Mouse (Mus musculus) heart, embryonic 16.5 days (tissue): Measurements from ENCODE around the gene Rdh8. TPM values are rescaled to one million over a fixed set of nuclear protein-coding genes. Genes with fewer than 3 reads are reported as not detected.

Experiments used
- ATAC-seq: fragments of 200-750 bp; cut with Nextera tagmentation; replicated peaks from 2 replicates; pipeline ENCODE4 v1.8.0; 2017; ENCODE audit warnings: moderate number of reproducible peaks; ENCODE audit not compliant: insufficient read depth, low FRiP score; ENCODE audit errors: extremely low read depth
- H3K27ac ChIP-seq: fragments of 300-500 bp; sonication (generic); 2 replicates; pipeline ENCODE4 v1.5.1; 2014; ENCODE audit warnings: mild to moderate bottlenecking, low read length, control low read depth, moderate library complexity
- H3K27me3 ChIP-seq: fragments of 300-500 bp; sonication (generic); 2 replicates; pipeline ENCODE4 v1.6.1; 2014; ENCODE audit warnings: low read length, mixed read lengths; ENCODE audit not compliant: control insufficient read depth, insufficient read depth
- H3K36me3 ChIP-seq: fragments of 300-500 bp; sonication (generic); 2 replicates; pipeline ENCODE4 v1.6.1; 2014; ENCODE audit not compliant: control insufficient read depth, insufficient read depth
- H3K4me1 ChIP-seq: fragments of 300-500 bp; sonication (generic); 2 replicates; pipeline ENCODE4 v1.6.1; 2014; ENCODE audit warnings: low read length, mixed read lengths; ENCODE audit not compliant: control insufficient read depth, insufficient read depth
- H3K4me2 ChIP-seq: fragments of 300-500 bp; sonication (generic); 2 replicates; pipeline ENCODE4 v1.6.1; 2014; ENCODE audit warnings: low read depth, mild to moderate bottlenecking, control low read depth, low read length
- H3K4me3 ChIP-seq: fragments of 300-500 bp; sonication (generic); 2 replicates; pipeline ENCODE4 v1.5.1; 2014; ENCODE audit warnings: mild to moderate bottlenecking, control low read depth, low read length
- H3K9ac ChIP-seq: fragments of 300-500 bp; sonication (generic); 2 replicates; pipeline ENCODE4 v1.6.1; 2014; ENCODE audit warnings: low read length, control low read depth
- H3K9me3 ChIP-seq: fragments of 300-500 bp; sonication (generic); replicated peaks from 2 replicates; pipeline ENCODE4 v1.6.1; 2016; ENCODE audit warnings: low read length; ENCODE audit not compliant: control insufficient read depth
- WGBS: fragments of 180-500 bp; shearing (Covaris S2); extraction: QIAGEN DNeasy Blood & Tissue Kit; methylation state at CpG from one replicate; pipeline ENCODE4 v1.1.7; 2014; 5-methylcytosine and 5-hydroxymethylcytosine counted together
- polyA plus RNA-seq: library from polyadenylated mRNA; unstranded; fragments of >200 nt; fragmentation: Nextera tagmentation; extraction: Ambion mirVana; gene quantifications from 2 replicates; pipeline ENCODE4 v1.2.1, GENCODE M21; 2015

Gene Rdh8
- polyA plus RNA-seq, 1 experiment from 2014 or later: not detected

DNA sequence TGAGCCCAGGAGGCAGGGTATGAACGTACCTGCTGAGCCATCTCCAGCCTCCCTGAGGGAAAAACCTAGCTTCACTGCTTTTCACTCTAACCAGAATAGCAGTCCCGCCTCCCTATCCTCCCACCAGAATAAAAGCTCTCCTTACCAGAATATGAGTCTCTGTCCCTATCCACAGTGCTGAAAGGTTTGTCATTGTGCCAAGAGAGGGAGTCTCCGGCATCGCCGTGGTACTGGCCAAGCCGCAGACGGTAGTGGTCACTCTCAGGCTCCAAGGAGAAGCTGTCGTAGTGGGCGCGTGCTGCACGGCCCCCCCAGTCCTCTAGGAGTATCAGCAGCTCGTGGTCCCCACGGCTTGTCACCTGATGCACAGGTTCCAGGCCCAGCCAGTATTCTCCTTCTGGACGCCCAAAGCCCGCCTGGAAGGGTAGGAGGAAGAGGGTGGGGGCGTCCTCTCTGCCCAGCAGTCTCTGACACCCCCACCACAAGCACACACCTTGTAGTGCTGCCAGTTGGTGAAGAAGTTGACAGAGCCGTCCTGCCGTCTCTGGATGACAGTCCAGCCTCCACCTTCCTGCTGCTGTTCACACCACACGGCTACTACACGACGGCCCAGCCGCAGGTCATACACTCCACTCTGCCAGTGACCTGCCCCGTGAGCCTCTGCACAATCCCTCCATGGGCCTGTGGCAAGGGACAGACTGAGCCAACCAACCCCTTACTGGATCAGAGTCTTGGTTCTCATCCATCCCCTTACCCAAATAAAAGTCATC is 56.9 kb downstream of the Rdh8 start:
- peaks cover 5% of the 10 kb centered on the region for H3K4me1 ChIP-seq
- 62% methylated on average over 23 of the region's 23 CpGs for WGBS
- no peaks in the 10 kb centered on the region for H3K36me3 ChIP-seq
- H3K9ac ChIP-seq: no peak overlapping the region
- 0 out of 2 replicates have a peak, but pooled peaks cover 2% of the 10 kb centered on the region for H3K27me3 ChIP-seq
- ATAC-seq: no peak
- no peaks in the 10 kb centered on the region for H3K9me3 ChIP-seq
- no peak overlapping the region for H3K4me3 ChIP-seq
- H3K27ac ChIP-seq: no peak overlapping the region
- no peak overlapping the region for H3K4me2 ChIP-seq

Other genes with a start within 250 kb of the Rdh8 start
- 11.4 and 12.0 TPM in 2 replicates for gene Zfp846, start 237.2 kb upstream of the Rdh8 start, polyA plus RNA-seq
- 281 and 320 TPM in 2 replicates for gene Ubl5, start 175.6 kb upstream of the Rdh8 start, polyA plus RNA-seq
- gene Fbxl12, start 173.7 kb upstream of the Rdh8 start, polyA plus RNA-seq: 19.4 and 21.6 TPM in 2 replicates
- gene Pin1, start 166.4 kb upstream of the Rdh8 start, polyA plus RNA-seq: 47.4 and 48.4 TPM in 2 replicates
- gene Olfm2, start 72.2 kb upstream of the Rdh8 start, polyA plus RNA-seq: 1.4 and 1.7 TPM in 2 replicates
- 1.9 and 2.1 TPM in 2 replicates for gene Col5a3, start 3.4 kb upstream of the Rdh8 start, polyA plus RNA-seq
- 11.4 and 13.4 TPM in 2 replicates for gene A230050P20Rik, start 50.1 kb downstream of the Rdh8 start, polyA plus RNA-seq
- gene Angptl6, start 61.2 kb downstream of the Rdh8 start, polyA plus RNA-seq: 3.8 and 4.0 TPM in 2 replicates
- gene Ppan, start 69.7 kb downstream of the Rdh8 start, polyA plus RNA-seq: 36.4 and 44.3 TPM in 2 replicates
- 208 and 209 TPM in 2 replicates for gene Eif3g, start 80.1 kb downstream of the Rdh8 start, polyA plus RNA-seq
- gene Dnmt1, start 141.4 kb downstream of the Rdh8 start, polyA plus RNA-seq: 56.1 and 63.1 TPM in 2 replicates
- 18.2 and 23.7 TPM in 2 replicates for gene S1pr2, start 158.3 kb downstream of the Rdh8 start, polyA plus RNA-seq
- 170 and 173 TPM in 2 replicates for gene Mrpl4, start 184.2 kb downstream of the Rdh8 start, polyA plus RNA-seq
- 23.8 and 29.6 TPM in 2 replicates for gene Icam1, start 197.5 kb downstream of the Rdh8 start, polyA plus RNA-seq
- 2.0 and 3.0 TPM in 2 replicates for gene Icam4, start 210.9 kb downstream of the Rdh8 start, polyA plus RNA-seq
- 0.08 TPM in 1 of 2 replicates, not detected in the other for gene Icam5, start 213.6 kb downstream of the Rdh8 start, polyA plus RNA-seq
- gene Zglp1, start 248.6 kb downstream of the Rdh8 start, polyA plus RNA-seq: 0.72 and 0.77 TPM in 2 replicates